Mouse (Mus musculus): Measurements from ENCODE around the gene Gm9970.

DNA sequence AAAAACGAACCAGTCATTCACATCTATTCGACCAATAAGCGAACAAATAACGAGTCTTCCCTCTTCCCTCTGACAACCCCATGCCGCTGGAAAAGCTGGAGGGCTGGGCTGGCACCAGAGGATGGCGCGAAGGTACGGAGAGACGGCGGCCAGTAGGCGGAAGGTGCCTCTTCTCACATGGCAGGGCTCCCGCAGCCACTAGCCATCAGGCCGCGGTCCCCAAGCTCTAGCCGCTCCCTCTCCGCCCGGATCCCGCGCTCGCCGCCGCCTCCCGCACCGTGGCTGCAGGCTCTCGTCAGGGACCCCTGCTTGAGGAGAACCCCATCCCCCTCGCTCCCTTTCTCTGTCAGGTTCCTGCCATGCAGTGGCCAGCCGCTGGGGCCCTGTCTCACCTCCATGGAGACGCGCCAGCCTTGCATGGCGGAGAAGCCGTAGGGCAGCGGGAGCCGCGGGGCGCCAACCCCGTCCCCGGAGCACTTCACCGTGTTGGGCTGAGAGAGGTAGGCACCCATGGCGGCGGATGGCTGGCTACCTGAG lies 21.1 kb downstream of the Gm9970 start:
- TF ChIP-seq POLR2A (IDR thresholded peaks at IDR 0.05; ENCODE audit: insufficient read depth, low read depth, low read length), result no peak
- peak; percentile 47 for TF ChIP-seq CTCF (IDR thresholded peaks at IDR 0.05)
- no peak for TF ChIP-seq EP300 (IDR thresholded peaks at IDR 0.05; ENCODE audit: insufficient read depth, low read depth, low read length)

All from heart, adult 2 months (tissue).